Mouse (Mus musculus) gastrocnemius, postnatal 4 days (tissue): ENCODE data around the gene Gm47996. TPM values are rescaled to one million over a fixed set of nuclear protein-coding genes. Genes with fewer than 3 reads are reported as not detected.
A peak's percentile ranks its signal among the peaks of the same experiment; 100 is the strongest.
"Not testable (repeated sequence)": the region's sequence is repeated elsewhere in the genome, so short reads cannot be mapped to it uniquely, and the experiment has no call there.

ENCODE experiments used
- DNase-seq, 2 experiments: peaks; one replicate each; pipeline ENCODE4 v3.0.0; 2021 to 2022; ENCODE audit warnings: low spot score in 2 of 2, mixed read lengths in 2 of 2
- total RNA-seq, 2 experiments: library from RNA; stranded (reverse); gene quantifications; 2 replicates each; pipeline ENCODE4 v1.2.3; 2021

Gene Gm47996
- total RNA-seq, 2 experiments from 2014 or later = not detected

DNA sequence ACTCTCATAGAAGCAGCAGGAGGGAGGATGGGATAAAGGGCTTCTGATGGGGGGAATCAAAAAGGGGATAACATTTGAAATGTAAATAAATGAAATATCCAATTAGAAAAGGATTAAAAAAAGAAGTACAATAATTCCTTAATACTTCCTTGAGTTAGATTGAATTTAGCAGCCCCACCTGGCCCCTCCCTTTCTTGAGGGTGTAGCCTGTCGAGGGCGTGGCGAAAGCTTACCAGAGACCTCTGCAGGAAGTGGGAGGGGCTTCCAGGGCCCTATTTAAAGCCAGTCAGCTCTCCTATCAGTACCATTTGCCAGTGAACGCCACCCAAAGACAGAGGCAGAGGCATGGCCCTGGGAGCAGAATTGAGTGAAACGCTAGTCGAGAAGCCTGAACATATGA lies 6.1 kb upstream of the Gm47996 start, which contains the start of gene 3110040M04Rik:
3110040M04Rik (plus strand) TSS at position 304 of the 400 bp plus-strand sequence.
- DNase-seq = not testable (repeated sequence)

DNA sequence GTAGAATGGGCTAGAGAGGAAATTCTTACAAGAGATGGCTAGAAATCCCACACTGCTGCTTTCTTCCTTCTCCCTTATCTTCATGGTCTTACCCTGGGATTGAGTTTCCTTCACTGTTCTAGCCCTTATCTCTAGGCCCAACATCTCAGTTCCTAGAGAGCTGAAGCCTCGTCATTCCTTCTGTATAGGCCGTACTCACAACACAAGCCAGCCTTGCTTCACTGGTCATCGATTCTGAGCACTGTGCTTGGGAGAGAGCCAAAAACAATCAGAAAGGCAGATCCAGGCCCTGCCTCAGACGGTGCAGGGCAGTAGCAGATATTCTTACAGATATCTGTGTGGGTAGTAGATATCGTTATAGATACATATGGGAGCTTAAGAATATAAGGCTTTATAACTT lies 1.4 kb upstream of the Gm47996 start:
- DNase-seq = not testable (repeated sequence)

- DNase-seq = not testable (repeated sequence)
Observed at GRCm38 (mm10) chr1:151208944-151209343, 987 bp upstream of the Gm47996 start.

- DNase-seq = not testable (repeated sequence)
Observed at GRCm38 (mm10) chr1:151211666-151212065, 1.7 kb downstream of the Gm47996 start.

- DNase-seq = no peak
Observed at GRCm38 (mm10) chr1:151214862-151215261, 4.9 kb downstream of the Gm47996 start.

- DNase-seq = no peak
Observed at GRCm38 (mm10) chr1:151215985-151216384, 6.1 kb downstream of the Gm47996 start.

GRCm38 (mm10) chr1:151216417-151216816 lies 6.5 kb downstream of the Gm47996 start:
- no peak for DNase-seq

DNA sequence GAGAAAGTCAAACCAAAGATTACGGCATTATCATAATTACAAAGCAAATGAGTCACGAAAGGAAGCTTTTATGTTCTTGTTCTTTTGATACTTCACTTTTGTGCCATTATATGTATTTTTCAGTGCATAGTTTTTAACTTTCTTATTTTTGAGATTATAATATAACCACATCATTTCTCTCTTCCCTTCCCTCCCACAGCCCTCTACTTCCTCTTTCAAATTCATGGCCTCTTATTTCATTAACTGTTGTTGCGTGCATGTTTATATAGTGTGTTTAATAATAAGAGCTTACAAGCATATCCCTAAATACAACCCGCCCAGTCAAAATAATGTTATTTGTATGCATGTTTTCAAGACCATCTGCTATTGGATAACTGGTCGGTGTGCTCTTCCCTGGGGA lies 9.1 kb downstream of the Gm47996 start:
- DNase-seq = no peak

- no peak for DNase-seq
Observed at GRCm38 (mm10) chr1:151220098-151220497, 10.2 kb downstream of the Gm47996 start.

GRCm38 (mm10) chr1:151222561-151223267 lies 12.8 kb downstream of the Gm47996 start:
- no peak for DNase-seq

DNA sequence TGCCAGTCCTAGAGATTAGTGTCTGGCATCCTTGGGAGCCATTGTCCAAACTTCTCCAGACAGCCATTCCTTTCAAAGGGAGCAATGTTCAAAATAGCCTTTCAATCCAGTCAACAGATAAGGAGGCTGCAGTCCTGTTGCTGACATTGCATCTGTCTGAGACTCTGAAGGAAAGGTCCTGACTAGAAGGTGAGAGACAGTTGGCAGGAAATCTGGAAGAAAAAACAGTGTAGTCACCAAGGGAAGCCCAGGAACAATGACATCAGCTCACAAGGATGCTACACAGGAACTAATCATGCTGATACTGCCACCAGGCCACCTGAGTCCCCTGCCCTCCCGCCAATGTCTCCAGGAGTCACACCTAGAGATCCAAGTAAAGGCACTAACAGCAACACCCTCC lies 13.4 kb downstream of the Gm47996 start:
- DNase-seq = no peak

- DNase-seq = no peak
Observed at GRCm38 (mm10) chr1:151224536-151224935, 14.6 kb downstream of the Gm47996 start.

DNA sequence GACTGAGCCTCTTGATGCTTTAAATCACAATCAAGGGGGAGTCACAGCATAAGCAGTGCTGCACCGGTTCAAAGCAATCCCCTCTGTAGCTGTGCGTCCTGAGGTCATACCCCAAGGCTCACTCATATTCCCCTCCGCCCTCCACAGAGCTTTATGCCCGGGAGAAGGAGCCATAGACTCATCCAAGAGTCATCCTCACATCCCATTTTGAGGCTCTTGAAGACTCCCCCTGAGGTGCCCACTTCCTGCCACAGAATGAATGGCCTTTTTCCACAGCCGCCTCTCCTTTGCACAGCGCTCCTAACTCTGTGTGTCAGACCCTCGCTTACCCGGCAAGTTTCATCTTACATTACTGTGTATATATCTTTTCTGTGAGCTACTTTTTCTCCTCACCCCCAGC lies 17.6 kb downstream of the Gm47996 start:
- DNase-seq = no peak

DNA sequence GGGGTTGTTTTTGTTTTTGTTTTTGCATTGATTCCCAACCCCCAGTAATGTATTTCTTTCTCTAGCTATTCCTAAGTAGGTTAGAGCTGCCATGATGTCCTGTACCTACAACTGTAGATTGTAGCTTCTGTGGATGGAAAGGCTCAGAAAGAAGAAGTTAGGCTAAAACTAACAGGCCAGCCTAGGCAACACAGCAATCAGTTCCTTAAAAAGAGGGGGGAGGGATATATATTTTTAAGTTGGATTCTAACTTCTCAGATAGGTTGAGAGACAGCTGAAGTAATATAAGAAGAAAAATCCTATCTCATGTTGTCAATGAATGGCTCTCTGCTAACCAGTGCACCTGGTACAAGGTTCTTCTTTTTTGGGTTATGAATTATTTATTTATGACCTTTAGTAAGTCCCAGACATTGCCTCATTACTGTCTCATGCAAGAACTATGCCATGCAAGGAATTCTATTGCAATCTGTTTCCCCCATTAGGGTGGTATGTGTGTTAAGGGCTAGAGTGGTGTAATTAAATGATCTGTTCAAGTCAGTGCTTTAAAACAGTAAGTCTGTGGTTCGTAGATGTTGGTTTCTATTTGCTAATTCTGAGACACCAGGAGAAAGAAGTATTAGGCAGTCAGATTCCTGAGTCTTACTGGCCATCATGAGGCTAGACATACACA lies 18.5 kb downstream of the Gm47996 start:
- DNase-seq = no peak

DNA sequence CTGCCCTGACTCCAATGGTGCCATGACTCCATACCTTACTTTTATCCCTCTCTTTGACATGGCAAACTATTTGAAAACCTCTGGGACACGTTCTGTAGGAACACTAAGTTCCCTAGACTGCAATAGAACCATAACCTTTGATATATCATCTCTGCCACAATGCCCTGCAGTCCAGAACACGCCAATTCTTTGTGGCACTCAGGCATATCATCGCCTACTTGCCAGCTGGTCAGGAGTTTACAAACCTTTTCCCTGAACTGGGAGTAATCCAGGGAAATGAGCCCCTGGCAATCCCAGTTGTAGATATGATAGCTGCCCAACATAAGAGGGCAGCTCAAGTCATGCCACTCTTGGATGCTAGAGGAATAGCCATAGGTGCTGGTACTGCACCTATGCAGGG lies 22.4 kb downstream of the Gm47996 start:
- no peak for DNase-seq

DNA sequence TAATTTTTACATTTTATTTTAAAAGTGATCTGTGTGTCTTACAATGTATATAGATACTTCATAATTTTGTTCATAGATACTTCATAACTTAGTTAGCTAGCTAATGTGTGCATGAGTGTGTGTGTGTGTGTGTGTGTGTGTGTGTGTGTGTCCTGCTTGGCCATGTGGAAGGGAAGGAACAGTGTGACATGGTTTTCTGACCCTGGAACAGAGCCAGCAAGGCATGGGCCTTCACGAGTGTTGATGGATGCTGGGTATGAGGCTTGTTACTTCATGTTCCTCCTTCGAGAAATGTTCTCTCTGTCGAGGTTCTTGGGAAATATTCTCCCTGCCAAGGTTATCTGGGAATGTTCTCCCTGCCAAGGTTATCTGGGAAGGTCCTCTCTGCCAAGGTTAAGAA lies 23.8 kb downstream of the Gm47996 start:
- DNase-seq = no peak

DNA sequence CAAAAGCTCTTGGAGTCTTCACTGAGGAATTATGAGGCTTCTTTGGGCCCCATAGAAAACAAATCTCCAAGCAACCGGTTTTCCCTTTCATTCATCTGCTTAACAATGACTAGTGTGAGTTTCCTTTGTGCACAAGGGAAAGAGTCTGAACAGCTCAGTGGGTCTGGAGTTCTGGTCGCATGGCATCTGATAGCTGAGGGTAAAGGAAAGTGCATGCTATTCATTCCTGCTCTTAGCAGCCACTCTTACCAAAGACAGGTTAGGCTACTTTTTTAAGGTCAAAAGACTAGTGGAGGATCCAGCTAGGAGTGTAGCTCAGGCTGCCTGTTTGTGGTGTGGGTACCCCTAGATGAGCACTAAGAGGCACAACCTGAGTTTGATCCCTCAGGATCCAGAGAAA lies 25.6 kb downstream of the Gm47996 start:
- DNase-seq = no peak

- DNase-seq = peak in 1 of 2 experiments; percentile 11
Observed at GRCm38 (mm10) chr1:151236141-151236930, 26.4 kb downstream of the Gm47996 start.

GRCm38 (mm10) chr1:151237780-151238179 lies 27.8 kb downstream of the Gm47996 start:
- DNase-seq = no peak

DNA sequence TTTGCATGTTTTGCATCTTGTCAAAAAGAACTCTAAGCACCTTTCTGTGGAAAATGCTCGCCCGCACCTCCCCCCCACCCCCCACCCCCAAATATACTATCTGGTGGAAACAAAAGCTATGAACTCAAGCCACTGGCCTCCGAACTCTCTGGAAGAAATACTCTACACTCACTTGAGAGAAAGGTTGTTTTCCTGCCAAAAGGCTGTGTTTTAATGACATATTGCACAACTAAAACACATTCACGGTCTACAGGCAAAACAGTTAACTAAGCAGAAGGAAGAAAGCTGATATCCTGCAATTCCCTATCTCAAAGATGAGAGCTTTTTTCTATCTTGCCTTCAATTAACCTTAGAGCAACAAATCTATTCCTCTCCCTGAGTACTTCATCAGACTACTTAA lies 33.4 kb downstream of the Gm47996 start:
- no peak for DNase-seq

GRCm38 (mm10) chr1:151244013-151244412 lies 34.1 kb downstream of the Gm47996 start:
- no peak for DNase-seq

GRCm38 (mm10) chr1:151244761-151245160 lies 34.8 kb downstream of the Gm47996 start:
- no peak for DNase-seq
